Mouse (Mus musculus): ENCODE measurements around the gene Ddc.
A peak's percentile ranks its signal among the peaks of the same experiment; 100 is the strongest.

Ddc gene

DNA sequence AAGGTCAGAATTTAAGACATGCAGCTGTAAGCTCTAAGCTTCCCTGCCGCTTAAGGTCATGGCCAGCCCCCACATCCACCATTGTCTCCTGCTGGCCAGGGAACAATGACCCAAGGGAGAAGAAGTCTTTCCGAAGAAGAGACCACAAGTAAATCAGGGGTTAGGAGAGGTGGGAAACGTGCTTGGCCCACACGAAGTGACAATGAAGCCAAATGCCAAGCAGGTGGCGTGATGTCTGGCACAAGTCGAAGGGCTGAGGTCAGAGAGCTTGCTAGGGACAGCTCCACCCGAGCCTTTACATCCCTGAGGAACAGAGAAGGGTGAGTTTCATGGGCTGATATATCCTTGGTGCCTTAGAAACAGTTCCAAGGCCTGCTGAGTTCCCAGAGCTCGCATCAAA lies 52.9 kb downstream of the Ddc start:
- DNase-seq (ENCODE audit: low spot score), result no peak

DNA sequence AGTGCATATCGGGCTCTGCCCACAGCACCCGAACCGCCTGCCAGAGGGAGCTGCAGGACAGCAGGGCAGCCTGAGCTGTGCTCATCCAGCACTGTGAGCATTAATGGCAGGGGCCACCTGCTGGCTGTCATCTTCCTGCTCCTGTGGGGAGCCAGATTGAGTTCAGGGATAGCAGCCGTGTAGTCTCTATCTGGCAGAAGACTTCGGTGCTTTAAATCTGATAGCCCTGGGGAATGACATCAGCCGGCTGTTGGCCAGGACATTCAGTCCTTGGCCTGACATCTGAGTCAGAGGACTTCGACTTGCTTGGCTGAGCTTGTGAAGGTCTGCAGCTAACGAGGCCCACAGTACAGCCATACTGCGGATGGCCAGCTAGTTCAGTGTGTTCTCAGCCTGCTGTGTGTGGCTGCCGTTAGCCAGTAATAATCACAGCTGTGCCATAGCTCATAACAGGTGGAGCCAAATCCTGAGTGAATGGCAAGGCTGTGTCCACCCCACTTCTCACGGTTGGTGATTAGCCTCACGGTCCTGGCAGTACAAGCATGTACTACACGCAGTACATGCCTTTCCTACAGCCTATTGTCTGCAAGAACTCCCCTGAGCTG lies 53.5 kb downstream of the Ddc start:
- DNase-seq (ENCODE audit: low spot score), result peak; percentile 32

DNA sequence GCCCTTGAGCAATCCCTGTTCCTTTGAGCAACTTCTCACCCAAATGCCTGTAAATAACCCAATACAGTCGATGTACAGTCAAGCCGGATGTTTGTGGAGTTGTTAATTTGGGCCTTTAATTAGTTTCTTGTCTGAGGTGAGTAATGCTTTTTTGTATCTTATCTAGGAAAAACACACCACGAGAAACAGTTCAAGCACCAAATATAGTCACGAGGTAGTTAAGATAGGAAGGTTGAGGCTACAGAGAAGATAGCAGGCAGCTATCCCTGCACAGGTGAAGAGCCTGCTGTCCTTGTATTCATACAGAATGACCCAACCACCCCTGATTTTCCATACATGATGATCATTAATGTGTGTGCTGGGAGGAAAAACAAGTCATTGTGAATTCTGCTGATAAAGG lies 56.4 kb downstream of the Ddc start:
- DNase-seq (ENCODE audit: low spot score), result no peak

DNA sequence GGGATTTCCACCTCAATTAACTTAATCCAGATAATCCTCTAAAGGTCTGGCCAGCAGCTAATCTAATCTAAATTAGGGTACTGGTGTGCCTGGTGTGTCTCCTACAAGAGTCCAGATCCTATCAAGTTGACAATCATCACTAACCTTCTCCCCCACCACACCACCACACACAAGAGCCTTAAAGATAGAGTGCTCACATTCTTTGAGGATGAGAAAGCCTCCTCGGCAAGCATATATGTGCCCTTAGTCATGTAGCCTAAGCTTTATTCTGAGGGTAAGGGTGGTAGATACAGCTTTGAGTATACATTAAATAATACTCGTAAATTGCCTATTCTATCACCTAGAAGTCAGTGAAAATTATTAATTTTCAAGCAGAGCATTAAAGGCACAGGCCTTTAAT lies 57.2 kb downstream of the Ddc start:
- no peak for DNase-seq (ENCODE audit: low spot score)

DNA sequence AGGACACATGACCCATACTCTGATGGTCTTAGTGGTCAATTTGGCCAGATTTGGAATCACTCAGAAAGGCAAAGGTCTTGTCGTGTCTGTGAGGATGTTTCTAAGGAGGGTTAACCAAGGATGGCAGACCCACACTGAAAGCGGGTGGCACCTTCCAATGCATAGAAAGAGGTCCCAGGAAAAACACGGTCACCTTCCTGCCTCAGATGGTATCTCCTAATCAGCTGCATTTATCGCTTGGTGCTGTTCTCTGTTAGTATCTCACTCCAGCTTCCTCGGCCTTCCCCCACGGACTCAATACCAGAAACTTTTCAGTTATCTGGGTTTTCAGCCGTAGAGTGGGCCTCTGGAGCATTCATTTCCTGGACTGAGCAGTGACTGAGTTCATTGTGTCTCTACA lies 58.1 kb downstream of the Ddc start:
- no peak for DNase-seq (ENCODE audit: low spot score)

DNA sequence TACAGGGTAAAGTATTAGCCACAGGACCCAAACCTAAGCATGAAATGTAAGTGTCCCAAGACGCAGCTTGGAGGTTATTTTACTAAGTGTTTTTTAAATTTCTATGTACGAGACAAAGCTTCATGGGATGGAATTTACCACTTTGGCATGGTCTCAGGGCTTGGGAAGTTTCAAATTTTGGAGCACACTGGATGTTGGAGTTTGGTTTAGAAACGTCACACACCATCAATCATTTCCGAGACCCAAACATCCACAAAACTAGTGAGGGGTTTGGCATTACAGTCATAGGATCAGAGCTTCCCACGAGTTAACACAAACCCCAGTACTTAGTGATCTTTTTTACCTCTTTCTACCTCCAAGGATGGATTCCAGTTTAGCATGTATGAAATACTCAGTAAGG lies 60.6 kb downstream of the Ddc start:
- no peak for DNase-seq (ENCODE audit: low spot score)

DNA sequence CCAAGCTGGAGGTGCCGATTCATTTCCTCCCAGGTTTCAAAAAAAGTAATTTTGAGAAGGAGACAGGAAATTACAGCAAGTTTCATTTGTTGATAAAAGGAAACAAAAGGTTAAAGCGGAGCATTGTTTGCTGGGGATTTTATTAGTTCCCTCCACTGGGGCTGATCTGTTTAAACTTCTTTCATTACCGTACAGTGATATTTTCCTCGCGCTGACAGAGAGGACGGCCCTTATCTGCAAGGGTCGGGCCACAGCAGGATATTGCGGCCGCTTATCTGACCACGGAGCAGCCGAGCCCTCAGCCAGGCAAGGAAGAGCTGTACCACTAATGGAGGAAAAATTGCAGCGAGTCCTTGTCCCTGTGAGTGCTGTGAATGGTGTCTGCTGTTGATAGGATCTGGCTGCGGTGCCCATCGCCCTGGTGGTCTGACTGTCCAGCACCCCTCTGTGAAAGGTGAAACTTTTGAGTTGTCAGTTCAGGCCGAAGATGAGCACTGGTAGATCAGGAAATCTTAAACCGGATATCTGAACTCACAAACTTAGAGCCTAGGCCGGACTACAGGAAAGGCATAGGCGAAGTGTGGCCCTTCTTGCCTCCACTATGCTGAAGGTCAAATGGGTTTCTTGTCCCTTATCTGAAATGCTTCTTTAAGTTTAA lies 61.1 kb downstream of the Ddc start:
- DNase-seq (ENCODE audit: low spot score), result no peak

DNA sequence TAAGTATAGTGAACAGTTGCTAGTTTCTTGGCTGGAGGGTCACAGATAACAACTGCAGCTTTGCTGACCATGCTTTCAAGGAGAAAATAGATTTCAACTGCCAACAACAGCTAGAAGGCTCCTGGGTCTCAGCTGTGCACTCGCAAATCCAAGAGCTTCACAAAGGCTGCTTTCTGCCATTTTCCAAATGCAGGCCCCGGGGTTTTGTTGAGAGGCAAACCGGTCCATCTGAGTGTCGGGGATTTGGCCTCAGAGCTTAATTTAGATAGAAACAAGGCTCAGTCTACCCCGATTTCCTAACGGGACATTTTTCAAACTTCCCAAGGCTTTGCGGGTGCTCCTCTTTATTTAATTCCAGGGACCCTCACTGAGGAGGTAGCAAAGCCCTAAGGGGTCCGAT lies 61.7 kb downstream of the Ddc start:
- DNase-seq (ENCODE audit: low spot score), result no peak

DNA sequence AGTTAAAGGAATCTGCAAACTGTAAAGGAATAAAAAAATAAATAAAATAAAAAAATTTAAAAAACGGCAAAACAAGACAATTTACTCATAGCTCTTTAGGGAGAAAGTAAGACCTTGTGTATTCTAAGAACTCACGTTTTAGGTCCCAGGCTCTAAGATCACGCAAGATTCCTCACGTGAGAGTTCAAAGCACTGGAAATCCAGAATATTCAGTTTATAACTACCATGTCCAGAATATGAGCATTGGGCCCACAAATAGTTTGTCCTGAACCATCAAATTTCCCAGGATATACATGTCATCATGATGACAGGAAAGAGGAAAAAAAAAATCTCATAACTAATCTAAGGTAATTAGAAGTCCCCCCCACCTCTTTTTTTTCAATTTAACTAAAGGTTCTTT lies 62.2 kb downstream of the Ddc start:
- DNase-seq (ENCODE audit: low spot score), result no peak

DNA sequence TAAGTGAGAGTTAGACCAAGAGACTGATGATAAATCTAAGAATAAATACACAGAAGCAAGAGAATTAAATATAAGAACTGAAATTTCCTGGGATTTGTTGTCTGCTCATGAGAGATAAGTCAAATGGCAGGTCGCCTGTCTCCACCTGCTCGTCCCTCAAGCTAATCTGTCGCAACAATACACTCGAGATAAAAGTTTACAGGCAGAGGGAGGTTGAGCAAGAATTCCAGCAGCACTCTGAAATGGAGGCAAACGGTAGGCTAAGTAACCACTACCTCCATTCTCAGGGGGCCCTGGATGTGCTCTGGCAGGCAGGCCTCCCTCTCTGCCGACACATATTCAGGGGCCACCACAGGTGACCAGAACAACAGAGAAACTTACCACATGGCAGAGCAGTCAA lies 62.6 kb downstream of the Ddc start:
- DNase-seq (ENCODE audit: low spot score), result no peak

DNA sequence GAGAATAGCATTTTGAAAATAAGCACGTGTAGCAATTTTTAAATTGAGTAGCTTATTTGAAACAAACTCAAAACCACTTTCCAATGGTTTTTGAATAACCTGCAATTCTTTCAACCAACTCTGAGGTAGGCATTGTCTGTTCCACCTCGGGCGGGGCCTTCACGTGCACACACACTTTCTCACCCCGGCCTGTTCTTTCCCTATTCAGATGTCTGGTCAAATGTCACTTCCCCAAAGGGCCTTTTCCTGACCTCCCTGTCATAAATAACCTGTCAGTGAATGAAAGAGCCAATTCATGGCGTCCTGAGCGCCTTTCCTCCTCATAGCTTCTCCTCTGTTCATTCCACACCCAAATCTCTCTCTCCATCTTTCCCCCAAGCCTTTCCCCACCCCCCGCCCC lies 64.8 kb downstream of the Ddc start:
- DNase-seq (ENCODE audit: low spot score), result no peak

DNA sequence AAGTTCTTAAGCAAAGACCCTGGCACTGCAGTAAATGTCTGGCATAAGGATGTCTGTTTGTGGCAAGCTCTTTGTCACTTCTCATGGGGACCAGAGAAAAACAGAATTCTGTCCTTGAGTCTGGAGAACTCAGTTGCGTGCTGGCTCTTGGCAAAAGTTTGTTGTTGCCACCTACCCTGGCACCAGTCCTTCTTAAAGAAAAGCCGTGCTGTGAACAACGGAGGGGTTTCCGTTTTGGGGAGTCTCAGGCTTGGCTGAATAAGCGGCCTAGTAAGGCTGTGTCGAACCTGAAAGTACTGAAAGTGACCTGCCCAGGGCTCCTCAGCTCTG lies 65.2 kb downstream of the Ddc start:
- no peak for DNase-seq (ENCODE audit: low spot score)

DNA sequence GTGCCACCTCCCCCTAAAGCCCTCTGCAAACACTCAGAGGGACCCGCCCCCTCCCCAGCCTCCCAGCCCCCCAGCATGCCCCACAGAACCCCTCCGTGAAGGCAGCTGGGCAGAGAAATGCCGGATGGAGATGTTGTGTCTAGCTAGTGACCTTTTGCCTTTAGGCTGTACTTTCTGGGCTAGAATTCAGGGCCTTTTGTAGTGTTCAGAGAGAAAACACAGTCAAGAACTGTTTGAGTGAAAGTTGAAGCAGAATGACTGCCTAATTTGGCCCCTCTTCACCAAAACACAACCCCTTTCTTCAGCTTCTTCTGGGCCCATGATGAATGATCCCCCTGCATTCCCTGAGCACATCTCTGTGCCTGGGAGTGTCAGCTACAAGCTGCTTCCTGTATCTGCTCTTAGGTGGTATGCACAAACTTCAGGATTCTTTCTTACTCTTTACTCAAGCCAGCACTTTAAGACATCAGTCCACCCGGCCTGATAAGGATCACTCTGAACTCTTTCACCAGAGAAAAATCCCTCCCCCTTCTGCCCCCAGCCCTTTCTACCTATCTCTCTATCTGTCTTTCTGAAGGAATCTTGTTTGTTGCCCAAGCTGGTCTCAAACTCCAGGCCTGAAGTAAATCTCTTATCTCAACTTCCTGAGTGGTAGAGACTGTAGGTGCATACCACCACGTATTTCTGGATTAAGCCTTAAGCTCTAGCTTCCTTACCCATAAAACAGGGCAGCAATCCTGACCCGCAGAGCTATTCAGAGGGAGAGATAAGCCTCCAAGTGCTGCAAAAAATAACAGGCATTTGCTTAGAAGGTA lies 65.8 kb downstream of the Ddc start:
- no peak for DNase-seq (ENCODE audit: low spot score)

DNA sequence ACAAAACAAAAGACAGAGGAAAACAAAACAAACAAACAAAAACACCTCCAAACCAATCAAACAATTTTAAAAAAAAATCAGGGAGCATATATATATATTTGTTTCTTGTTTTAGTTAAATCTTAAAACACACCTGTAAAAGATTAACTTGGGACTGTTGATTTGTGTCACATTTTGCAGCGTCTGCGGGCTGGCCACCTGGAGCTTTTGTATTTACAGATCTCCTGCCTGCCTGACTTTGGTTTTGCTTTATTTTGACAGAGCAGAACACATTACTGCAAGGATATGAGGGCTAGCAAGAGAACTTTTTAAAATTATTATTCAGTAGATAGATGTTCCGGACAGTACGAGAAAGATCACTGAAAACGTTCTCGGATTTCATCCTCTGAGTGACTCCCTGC lies 66.4 kb downstream of the Ddc start:
- no peak for DNase-seq (ENCODE audit: low spot score)

DNA sequence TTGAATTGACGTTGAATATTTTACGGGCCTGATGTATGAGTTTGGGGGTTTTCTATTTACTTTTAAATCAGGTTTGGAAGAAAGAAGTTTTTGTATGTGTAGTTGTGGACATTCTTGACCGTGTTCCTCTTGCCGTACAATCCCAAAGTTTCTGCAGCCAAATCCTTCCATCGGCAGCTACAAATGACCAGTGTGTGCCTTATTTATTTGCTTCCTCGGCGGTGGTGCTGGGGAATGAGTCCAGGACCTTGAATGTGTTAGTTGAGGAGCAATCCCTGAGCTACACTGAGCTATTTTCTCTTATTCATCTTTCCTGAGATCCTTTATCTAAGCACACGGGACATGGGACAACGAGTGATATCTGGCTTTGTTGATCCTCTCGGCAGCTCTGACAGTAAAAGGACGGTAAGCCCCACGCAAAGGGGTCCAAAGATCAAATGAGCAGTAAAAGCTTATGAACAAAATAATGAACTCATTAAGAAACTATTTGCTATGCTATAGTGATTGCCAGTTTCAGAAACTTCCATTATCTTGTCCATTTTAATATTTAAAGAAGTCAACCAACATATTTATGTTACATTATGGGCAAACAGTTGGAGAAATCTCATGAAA lies 67.0 kb downstream of the Ddc start:
- no peak for DNase-seq (ENCODE audit: low spot score)

DNA sequence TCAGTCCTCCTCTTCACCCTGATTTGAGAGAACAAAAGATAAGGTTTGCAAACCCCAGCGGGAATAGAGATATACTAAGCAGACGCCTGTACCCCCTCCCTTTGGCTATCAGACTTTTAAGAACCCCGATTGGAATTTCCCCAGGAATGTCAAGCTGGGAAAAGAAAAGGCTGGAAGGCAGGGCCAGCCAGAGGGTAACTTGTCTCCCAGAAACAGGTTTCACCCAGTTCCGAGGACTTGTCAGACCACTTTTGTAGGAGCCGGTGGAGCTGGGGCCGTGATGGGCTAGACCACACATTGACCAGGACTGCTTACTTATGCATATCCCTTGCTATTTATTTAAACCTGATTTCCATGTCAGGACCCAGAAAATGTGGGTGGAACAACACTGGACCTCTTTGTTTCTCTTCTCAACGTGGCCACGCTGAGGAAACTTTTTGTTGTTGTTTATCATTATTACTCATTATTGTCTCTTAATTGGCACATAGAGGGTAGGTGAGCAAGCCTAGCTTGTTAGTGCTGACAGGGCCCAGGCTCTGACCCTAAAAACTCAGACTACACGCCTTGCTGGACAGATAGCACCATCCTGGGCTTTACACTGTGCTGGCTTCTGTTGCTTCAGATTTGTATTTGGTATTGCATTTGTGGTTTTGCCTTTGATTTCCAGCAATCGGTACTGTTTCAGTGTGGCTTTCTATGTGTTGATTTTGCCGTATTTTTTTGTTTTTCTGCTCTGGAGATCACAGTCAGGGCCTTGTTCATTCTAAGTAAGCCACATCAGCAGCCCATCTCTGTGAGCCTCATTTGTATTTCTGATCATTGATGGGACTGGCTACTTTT lies 68.6 kb downstream of the Ddc start:
- DNase-seq (ENCODE audit: low spot score), result no peak

DNA sequence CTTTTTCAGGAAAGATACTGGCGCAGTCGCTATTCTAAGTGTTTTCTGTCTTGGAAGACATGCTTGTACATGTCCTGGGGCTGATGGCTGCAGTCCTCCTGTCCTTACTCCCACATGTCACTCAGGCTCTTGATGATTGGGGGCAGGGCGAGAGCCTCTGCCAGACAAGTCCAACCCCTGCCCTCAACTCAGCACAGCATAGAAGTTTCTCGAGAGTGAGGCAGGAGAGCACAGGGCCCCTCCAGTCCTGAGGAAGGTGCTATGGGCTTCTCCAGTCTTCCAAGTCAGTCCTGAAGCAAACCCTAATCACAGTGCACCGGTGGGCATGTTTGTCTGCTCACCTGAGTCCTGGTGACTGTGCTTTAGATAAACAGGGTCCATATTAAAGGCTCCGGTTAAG lies 69.2 kb downstream of the Ddc start:
- no peak for DNase-seq (ENCODE audit: low spot score)

DNA sequence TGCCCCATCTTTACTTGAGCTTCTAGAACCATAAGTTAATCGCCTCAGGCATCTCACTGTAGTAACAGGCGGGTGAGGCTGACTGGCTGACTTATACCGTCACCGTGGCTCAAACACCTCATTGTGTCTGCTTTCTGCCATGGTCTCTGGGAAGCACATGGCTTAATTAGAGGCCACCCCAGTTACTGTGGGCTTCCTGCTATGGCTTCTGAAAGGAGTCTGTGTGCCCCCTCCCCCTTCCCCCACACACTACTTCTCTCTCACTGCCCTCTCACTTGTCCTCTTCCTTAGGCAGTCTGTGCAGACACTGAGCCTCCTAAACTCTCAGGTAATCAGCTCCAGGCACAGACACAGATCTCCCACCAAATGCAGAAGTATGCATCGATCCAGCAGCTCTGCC lies 69.7 kb downstream of the Ddc start:
- no peak for DNase-seq (ENCODE audit: low spot score)

DNA sequence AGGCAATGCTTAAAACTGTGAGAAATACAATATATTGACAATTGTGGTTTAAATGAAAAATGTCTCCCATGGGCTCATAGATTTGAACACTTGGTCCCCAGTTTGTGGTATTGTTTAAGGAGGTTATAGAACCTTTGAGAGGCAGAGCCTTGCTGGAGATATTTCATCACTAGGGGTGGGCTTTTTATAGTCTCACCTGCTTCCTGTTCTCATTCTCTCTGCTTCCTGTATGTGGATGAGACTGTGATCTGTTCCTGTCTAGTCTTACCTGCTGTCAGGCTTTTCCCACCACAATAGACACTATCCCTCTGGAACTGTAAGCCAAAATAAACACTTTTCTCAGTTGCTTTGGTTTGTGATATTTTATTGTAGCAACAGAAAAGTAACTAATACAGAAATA lies 71.5 kb downstream of the Ddc start:
- DNase-seq (ENCODE audit: low spot score), result no peak

DNA sequence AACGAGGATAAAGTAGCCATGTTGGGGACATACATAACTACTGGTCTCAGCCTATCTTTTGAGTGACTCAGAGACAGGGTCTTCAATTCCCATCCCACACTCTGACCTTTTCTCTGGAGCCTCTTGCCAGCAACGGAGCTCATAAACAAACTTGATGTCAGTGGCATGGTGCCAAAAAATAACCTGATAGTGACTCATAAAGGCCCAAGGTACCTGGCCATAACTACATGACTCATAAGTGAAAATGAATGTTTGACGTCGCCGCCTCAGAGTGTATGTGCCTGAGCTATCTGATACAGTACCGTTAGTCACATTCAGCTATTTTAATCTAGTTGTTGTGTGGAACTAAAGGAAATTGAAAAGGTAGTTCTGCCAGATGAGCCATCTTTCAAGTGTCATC lies 72.3 kb downstream of the Ddc start:
- no peak for DNase-seq (ENCODE audit: low spot score)

DNA sequence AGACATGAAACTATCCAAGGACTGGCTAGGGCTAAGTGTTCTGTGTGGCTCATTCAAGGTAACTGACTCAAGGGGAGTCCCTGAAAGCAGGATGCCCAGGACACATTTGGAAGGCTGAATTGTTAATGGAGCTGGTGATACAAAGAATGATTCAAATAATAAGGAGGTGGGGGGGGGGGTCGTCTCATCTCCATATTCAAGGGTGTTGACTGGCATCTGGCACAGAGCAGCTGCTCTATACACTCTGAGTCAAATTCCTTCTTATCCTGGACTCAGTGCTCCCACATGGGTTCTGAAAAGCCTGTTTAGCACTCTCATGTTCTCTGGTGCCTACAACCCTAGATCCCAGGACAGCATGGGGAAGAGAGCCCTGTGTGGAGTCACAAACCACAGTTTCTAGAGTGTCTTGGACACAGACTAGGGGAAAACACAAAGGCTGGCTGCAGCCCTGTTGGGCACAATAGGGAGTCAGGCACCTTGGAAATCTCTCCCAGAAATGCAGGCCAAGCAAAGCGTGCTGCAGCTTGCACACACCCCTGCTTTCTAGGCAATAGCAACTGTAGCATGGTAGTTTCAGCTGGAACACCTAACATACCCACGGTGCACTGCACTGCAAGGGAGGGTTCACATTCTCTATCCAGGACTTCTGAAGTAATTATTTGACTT lies 72.8 kb downstream of the Ddc start:
- DNase-seq (ENCODE audit: low spot score), result no peak

All from urinary bladder, postnatal 10 days (tissue).